Mouse (Mus musculus) B cell, adult 62 days (primary cell): Measurements from ENCODE around the gene Zbtb44. TPM values are rescaled to one million over a fixed set of nuclear protein-coding genes. Genes with fewer than 3 reads are reported as not detected.

Source experiments
- total RNA-seq: library from RNA; stranded (reverse); gene quantifications from 4 replicates; pipeline ENCODE4 v1.2.4, GENCODE M21; 2023

Zbtb44 gene
- total RNA-seq = 50.1 to 54.2 TPM (median 52.7 TPM) in 4 replicates

GRCm38 (mm10) chr9:31030532-31031413, at the start of gene Zbtb44:
TSS of gene Zbtb44 (plus strand) at chr9:31030644.

Other genes starting within 250 kb of the Zbtb44 start
- 0.15 TPM in 1 of 4 replicates, not detected in the others for gene Adamts15, start 108.2 kb upstream of the Zbtb44 start, total RNA-seq
- not detected in 4 replicates for gene Adamts8, start 88.1 kb upstream of the Zbtb44 start, total RNA-seq
- gene St14, start 101.2 kb downstream of the Zbtb44 start, total RNA-seq = 15.2 to 19.7 TPM (median 18.9 TPM) in 4 replicates
- gene Aplp2, start 181.2 kb downstream of the Zbtb44 start, total RNA-seq = 49.5 to 65.0 TPM (median 58.1 TPM) in 4 replicates
- gene Prdm10, start 249.9 kb downstream of the Zbtb44 start, total RNA-seq = 17.2 to 21.1 TPM (median 19.1 TPM) in 4 replicates